Mouse (Mus musculus): ENCODE data around the gene Tmcc2. TPM values are rescaled to one million over a fixed set of nuclear protein-coding genes. Genes with fewer than 3 reads are reported as not detected.

The Tmcc2 gene
- polyA plus RNA-seq, 1 experiment from 2014 or later, result 37.2 TPM

DNA sequence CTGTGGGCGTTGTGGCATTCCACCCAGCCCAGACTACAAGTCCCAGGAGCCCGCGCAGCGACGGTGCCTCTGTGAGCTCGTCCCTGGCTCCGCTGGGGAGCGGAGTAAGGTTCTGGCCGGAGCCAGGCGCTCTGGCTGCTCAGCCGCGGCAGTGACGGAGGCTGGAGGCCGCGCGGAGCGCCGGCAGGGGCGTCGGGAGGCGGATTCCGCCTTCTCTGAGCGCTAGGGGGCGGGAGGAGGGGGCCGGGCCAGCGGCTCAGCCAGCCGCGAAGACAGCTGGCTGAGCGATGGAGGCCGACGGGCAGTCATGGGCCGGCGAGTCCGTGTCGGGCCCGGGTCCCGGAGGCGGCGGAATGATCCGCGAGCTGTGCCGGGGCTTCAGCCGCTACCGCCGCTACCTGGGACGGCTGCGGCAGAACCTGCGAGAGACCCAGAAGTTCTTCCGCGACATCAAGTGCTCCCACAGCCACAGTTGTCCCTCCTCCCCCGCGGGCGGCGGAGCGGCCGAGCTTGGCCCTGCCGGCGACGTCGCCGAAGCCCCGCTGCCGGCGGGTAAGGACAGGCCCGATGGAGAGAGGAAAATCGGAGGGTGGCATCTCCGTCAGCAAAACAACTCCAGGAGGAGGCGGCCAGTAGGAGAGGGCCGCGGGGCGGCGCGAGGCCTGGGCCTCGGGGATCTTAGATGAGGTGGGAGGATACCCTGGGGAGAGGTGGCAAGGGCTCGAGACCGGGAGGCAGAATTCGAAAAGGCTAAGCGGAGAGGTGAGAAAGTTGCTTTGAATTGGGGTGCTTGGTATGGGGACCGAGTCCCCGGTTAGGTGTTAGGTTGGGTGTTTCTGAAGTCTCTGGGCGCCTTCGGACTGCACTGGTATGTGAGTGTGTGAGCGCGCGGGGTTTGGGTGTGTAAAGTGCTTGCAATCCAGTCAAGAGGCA lies 26.5 kb upstream of the Tmcc2 start, which contains the start of gene Dstyk:
Dstyk (plus strand) TSS at position 237 of the 933 bp plus-strand sequence.
- WGBS, result 1% methylated on average over 82 of the region's 85 CpGs
- peak within 1 kb of the TSS; percentile 77 for H3K4me2 ChIP-seq (replicated peaks; ENCODE audit: low read depth, low read length)
- no peaks in the 10 kb centered on the region for H3K36me3 ChIP-seq (ENCODE audit: insufficient read depth, low read length)
- no peaks in the 10 kb centered on the region for H3K9me3 ChIP-seq (ENCODE audit: low read length)
- no peak for TF ChIP-seq EP300 (IDR thresholded peaks at IDR 0.05)
- peak; percentile 80 for TF ChIP-seq CTCF (IDR thresholded peaks at IDR 0.05)
- H3K4me3 ChIP-seq (ENCODE audit: low read depth, low read length), result peak within 1 kb of the TSS; percentile 74
- H3K27me3 ChIP-seq (replicated peaks; ENCODE audit: insufficient read depth, low read length), result no peaks in the 10 kb centered on the region
- DNase-seq (ENCODE audit: low spot score) (peak; percentile 98), ATAC-seq (peak; percentile 99)
- peak within 1 kb of the TSS; percentile 96 for H3K27ac ChIP-seq (ENCODE audit: low read length)
- peak within 1 kb of the TSS; percentile 82 for H3K9ac ChIP-seq (replicated peaks; ENCODE audit: low read depth)
- peaks cover 8% of the 10 kb centered on the region for H3K4me1 ChIP-seq (ENCODE audit: insufficient read depth, low read depth, low read length)

DNA sequence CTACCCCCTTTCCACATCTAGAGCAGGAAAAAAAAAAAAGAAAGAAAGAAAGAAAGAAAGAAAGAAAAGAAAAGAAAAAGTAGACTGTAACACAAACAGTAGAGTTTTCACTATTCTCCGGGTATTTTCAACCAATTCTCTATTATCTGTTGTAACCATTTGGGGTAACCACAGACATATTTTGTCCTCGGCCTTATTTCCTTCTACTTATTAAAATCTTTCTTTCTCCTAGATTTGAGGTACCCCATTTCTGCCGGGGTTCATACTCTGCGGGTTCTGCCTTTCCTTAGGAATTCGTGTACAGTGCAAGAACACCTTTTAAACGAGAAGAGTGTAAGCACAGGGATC lies 25.8 kb upstream of the Tmcc2 start:
- Histone ChIP-seq H3K4me2 (replicated peaks; ENCODE audit: low read depth, low read length) (peak overlapping the region; percentile 77), H3K36me3 (ENCODE audit: insufficient read depth, low read length) (no peaks in the 10 kb centered on the region), H3K4me1 (ENCODE audit: insufficient read depth, low read depth, low read length) (peaks cover 8% of the 10 kb centered on the region), H3K9me3 (ENCODE audit: low read length) (no peaks in the 10 kb centered on the region), H3K27ac (ENCODE audit: low read length) (peak overlapping the region; percentile 96), H3K9ac (replicated peaks; ENCODE audit: low read depth) (peak overlapping the region; percentile 82), H3K4me3 (ENCODE audit: low read depth, low read length) (peak overlapping the region; percentile 74), H3K27me3 (replicated peaks; ENCODE audit: insufficient read depth, low read length) (no peaks in the 10 kb centered on the region)
- ATAC-seq (no peak), DNase-seq (ENCODE audit: low spot score) (no peak)
- 9% methylated on average over 6 of the region's 6 CpGs for WGBS
- no peak for TF ChIP-seq CTCF (IDR thresholded peaks at IDR 0.05)
- TF ChIP-seq EP300 (IDR thresholded peaks at IDR 0.05), result no peak

DNA sequence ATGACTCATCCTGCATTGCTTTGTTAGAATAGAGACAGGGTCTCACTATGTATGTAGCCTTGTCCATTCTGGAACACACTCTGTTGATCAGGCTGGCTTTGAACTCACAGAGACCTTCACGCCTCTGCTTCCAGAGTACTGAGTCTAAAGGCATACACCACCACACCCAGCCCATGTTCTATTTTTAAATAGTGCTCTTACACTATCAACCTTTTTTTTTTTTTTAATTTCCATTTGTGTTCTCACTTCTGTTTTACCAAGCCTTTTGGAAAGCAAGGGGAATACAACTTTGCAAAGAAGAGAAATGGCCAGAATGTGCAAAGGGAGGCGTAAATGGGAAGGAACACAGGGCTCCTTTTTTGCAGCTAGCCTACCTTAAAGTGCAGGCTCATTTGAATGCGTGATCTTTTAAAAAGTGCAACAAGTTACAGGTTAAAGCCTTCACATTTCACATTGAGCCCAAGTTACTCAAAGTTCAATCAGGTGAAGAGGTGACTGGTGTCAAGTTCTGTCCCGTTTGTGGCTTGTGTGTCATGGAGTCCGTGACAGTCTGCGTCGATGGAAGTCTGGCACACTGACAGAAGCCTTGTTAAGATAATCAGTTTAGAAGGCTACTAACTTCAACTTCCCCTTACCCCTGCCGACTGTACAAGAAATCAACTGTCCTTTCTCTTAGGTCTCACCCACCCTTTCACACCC lies 25.3 kb upstream of the Tmcc2 start:
- DNase-seq (ENCODE audit: low spot score) (no peak), ATAC-seq (no peak)
- Histone ChIP-seq H3K9me3 (ENCODE audit: low read length) (no peaks in the 10 kb centered on the region), H3K4me2 (replicated peaks; ENCODE audit: low read depth, low read length) (no peak overlapping the region), H3K27ac (ENCODE audit: low read length) (no peak overlapping the region), H3K27me3 (replicated peaks; ENCODE audit: insufficient read depth, low read length) (no peaks in the 10 kb centered on the region), H3K4me3 (ENCODE audit: low read depth, low read length) (no peak overlapping the region), H3K4me1 (ENCODE audit: insufficient read depth, low read depth, low read length) (peaks cover 8% of the 10 kb centered on the region), H3K36me3 (ENCODE audit: insufficient read depth, low read length) (no peaks in the 10 kb centered on the region), H3K9ac (replicated peaks; ENCODE audit: low read depth) (no peak overlapping the region)
- 64% methylated on average over 8 of the region's 8 CpGs for WGBS
- TF ChIP-seq CTCF (IDR thresholded peaks at IDR 0.05) (no peak), EP300 (IDR thresholded peaks at IDR 0.05) (no peak)

DNA sequence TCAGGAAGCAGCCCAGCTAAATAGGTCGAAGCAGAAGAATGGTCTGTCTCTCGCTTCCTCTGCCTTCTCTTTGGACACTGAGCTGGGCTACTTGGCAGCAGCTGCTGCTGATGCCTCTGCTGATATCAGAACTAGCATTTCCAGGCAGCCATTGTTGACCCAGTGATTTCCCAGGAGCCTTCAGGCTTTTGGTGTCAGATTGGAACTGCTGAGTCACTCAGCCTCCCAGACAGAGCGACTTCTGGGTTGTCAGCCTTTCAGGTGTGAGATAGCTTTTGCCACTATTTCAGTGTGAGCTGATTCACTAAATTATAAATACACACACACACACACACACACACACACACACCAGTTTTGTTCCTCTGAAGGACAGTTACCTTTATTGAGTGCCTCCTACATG lies 19.6 kb upstream of the Tmcc2 start:
- ATAC-seq, result no peak

DNA sequence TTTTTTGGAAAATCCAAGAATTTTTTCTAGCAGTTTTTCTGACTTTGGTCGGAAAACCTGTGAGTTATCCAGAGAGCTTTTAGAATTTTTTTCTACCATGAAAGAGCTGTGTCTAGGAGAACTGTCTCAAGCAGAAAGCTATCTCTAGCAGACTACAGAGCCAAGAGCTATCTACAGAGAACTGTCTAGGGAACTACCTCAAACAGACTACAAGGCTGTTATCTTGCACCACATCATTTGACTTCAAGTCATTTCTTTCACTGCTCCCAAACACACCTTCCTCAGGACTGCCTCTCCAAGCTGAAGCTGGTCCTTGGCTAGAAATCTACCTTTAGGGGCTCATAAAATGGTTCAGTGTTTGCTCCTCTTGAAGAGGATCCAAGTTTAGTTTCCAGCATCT lies 10.8 kb upstream of the Tmcc2 start:
- no peak for DNase-seq (ENCODE audit: low spot score)
- Histone ChIP-seq H3K4me3 (ENCODE audit: low read depth, low read length) (no peak overlapping the region), H3K4me2 (replicated peaks; ENCODE audit: low read depth, low read length) (no peak overlapping the region), H3K9me3 (ENCODE audit: low read length) (no peaks in the 10 kb centered on the region), H3K36me3 (ENCODE audit: insufficient read depth, low read length) (no peaks in the 10 kb centered on the region), H3K27me3 (replicated peaks; ENCODE audit: insufficient read depth, low read length) (no peaks in the 10 kb centered on the region), H3K9ac (replicated peaks; ENCODE audit: low read depth) (no peak overlapping the region), H3K4me1 (ENCODE audit: insufficient read depth, low read depth, low read length) (no peaks in the 10 kb centered on the region), H3K27ac (ENCODE audit: low read length) (no peak overlapping the region)
- ATAC-seq, result no peak
- TF ChIP-seq EP300 (IDR thresholded peaks at IDR 0.05), result no peak
- TF ChIP-seq CTCF (IDR thresholded peaks at IDR 0.05), result no peak
- WGBS, result 94% methylated on average over 1 of the region's 1 CpGs

More for the DNA sequence above, 19.6 kb upstream of the Tmcc2 start:
- no peak for DNase-seq (ENCODE audit: low spot score)
- no peak overlapping the region for H3K4me3 ChIP-seq (ENCODE audit: low read depth, low read length)
- WGBS, result 69% methylated on average over 3 of the region's 3 CpGs
- no peaks in the 10 kb centered on the region for H3K4me1 ChIP-seq (ENCODE audit: insufficient read depth, low read depth, low read length)
- H3K36me3 ChIP-seq (ENCODE audit: insufficient read depth, low read length), result no peaks in the 10 kb centered on the region
- no peak overlapping the region for H3K4me2 ChIP-seq (replicated peaks; ENCODE audit: low read depth, low read length)
- H3K27ac ChIP-seq (ENCODE audit: low read length), result no peak overlapping the region
- H3K9me3 ChIP-seq (ENCODE audit: low read length), result no peaks in the 10 kb centered on the region
- TF ChIP-seq CTCF (IDR thresholded peaks at IDR 0.05) (no peak), EP300 (IDR thresholded peaks at IDR 0.05) (no peak)
- no peak overlapping the region for H3K9ac ChIP-seq (replicated peaks; ENCODE audit: low read depth)
- H3K27me3 ChIP-seq (replicated peaks; ENCODE audit: insufficient read depth, low read length), result no peaks in the 10 kb centered on the region

DNA sequence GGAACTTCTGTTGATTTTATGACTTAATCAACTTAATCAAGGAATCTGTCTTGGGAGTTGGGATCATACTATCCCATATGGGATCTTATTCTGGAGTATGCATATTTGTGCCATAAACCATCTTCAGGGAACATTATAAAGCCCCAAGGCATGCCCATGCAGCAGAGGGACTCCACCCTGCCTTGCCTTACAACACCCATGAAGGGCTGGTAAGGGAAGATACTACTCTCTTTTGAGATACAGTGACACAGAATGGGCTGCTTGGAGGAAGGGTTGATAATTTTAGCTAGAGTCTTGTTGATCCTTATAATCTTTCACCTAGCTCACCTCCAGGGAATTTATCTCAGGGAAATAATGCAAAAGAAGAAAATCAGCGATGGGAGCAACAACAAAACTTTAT lies 9.5 kb upstream of the Tmcc2 start:
- Histone ChIP-seq H3K9ac (replicated peaks; ENCODE audit: low read depth) (no peak overlapping the region), H3K36me3 (ENCODE audit: insufficient read depth, low read length) (no peaks in the 10 kb centered on the region), H3K4me3 (ENCODE audit: low read depth, low read length) (no peak overlapping the region), H3K4me1 (ENCODE audit: insufficient read depth, low read depth, low read length) (no peaks in the 10 kb centered on the region), H3K4me2 (replicated peaks; ENCODE audit: low read depth, low read length) (no peak overlapping the region), H3K27ac (ENCODE audit: low read length) (no peak overlapping the region), H3K9me3 (ENCODE audit: low read length) (no peaks in the 10 kb centered on the region), H3K27me3 (replicated peaks; ENCODE audit: insufficient read depth, low read length) (no peaks in the 10 kb centered on the region)
- no peak for DNase-seq (ENCODE audit: low spot score)
- ATAC-seq, result no peak
- TF ChIP-seq EP300 (IDR thresholded peaks at IDR 0.05) (no peak), CTCF (IDR thresholded peaks at IDR 0.05) (no peak)
- WGBS, result 51% methylated on average over 1 of the region's 1 CpGs

Data from lung, postnatal 0 days (tissue).